Mouse (Mus musculus): ENCODE data around the gene Tmem132c. TPM values are rescaled to one million over a fixed set of nuclear protein-coding genes. Genes with fewer than 3 reads are reported as not detected.

The Tmem132c gene
- polyA plus RNA-seq, 1 experiment, result not detected

DNA sequence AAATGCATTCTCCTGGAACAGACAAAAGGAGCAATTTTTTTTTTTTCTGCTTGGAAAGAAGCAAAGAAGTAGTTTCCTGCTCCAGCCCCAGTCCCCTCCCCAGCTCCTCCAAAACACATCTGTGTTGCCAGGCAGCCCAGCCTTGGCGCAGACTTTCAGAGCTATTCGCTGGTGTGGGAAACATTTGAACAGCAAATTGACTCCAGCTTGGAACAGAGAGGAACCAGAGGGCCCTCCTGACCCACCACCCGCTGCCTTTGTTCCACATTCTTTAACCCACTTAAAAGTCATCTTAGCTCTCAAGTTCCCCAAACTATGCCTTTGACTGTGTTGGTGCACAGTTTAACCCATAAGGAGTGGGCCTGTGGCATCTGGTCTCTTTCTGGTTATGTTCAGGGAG, 128.9 kb downstream of the Tmem132c start:
- Histone ChIP-seq H3K4me3 (ENCODE audit: insufficient read depth, low read depth, low read length) (no peak overlapping the region), H3K4me1 (ENCODE audit: control insufficient read depth, insufficient read depth, low read length) (peaks cover 12% of the 10 kb centered on the region), H3K27ac (ENCODE audit: insufficient read depth, low read depth, low read length) (no peak overlapping the region)
- TF ChIP-seq POLR2A (IDR thresholded peaks at IDR 0.05; ENCODE audit: insufficient read depth, low read depth, low read length), result no peak
- no peak for TF ChIP-seq CTCF (IDR thresholded peaks at IDR 0.05; ENCODE audit: insufficient read depth, low read depth, low read length)
- WGBS, result 19% methylated on average over 3 of the region's 3 CpGs

GRCm38 (mm10) chr5:127374251-127374650, 132.6 kb downstream of the Tmem132c start:
- Histone ChIP-seq H3K27ac (ENCODE audit: insufficient read depth, low read depth, low read length) (no peak overlapping the region), H3K4me3 (ENCODE audit: insufficient read depth, low read depth, low read length) (no peak overlapping the region), H3K4me1 (ENCODE audit: control insufficient read depth, insufficient read depth, low read length) (peaks cover 13% of the 10 kb centered on the region)
- no peak for TF ChIP-seq CTCF (IDR thresholded peaks at IDR 0.05; ENCODE audit: insufficient read depth, low read depth, low read length)
- no peak for TF ChIP-seq POLR2A (IDR thresholded peaks at IDR 0.05; ENCODE audit: insufficient read depth, low read depth, low read length)
- WGBS, result 59% methylated on average over 9 of the region's 9 CpGs

GRCm38 (mm10) chr5:127375654-127376053, 134.0 kb downstream of the Tmem132c start:
- Histone ChIP-seq H3K4me1 (ENCODE audit: control insufficient read depth, insufficient read depth, low read length) (peaks cover 4% of the 10 kb centered on the region; the same call in 1 of the 2 replicates), H3K27ac (ENCODE audit: insufficient read depth, low read depth, low read length) (no peak overlapping the region), H3K4me3 (ENCODE audit: insufficient read depth, low read depth, low read length) (no peak overlapping the region)
- WGBS, result 79% methylated on average over 3 of the region's 3 CpGs
- TF ChIP-seq CTCF (IDR thresholded peaks at IDR 0.05; ENCODE audit: insufficient read depth, low read depth, low read length) (no peak), POLR2A (IDR thresholded peaks at IDR 0.05; ENCODE audit: insufficient read depth, low read depth, low read length) (no peak)

- no peak for TF ChIP-seq CTCF (IDR thresholded peaks at IDR 0.05; ENCODE audit: insufficient read depth, low read depth, low read length)
- no peak for TF ChIP-seq POLR2A (IDR thresholded peaks at IDR 0.05; ENCODE audit: insufficient read depth, low read depth, low read length)
- Histone ChIP-seq H3K27ac (ENCODE audit: insufficient read depth, low read depth, low read length) (no peak overlapping the region), H3K4me3 (ENCODE audit: insufficient read depth, low read depth, low read length) (no peak overlapping the region), H3K4me1 (ENCODE audit: control insufficient read depth, insufficient read depth, low read length) (peaks cover 4% of the 10 kb centered on the region; the same call in 1 of the 2 replicates)
- 67% methylated on average over 5 of the region's 5 CpGs for WGBS
These were observed 136.9 kb downstream of the Tmem132c start for GRCm38 (mm10) chr5:127378521-127378920.

GRCm38 (mm10) chr5:127379351-127379750, 137.7 kb downstream of the Tmem132c start:
- TF ChIP-seq CTCF (IDR thresholded peaks at IDR 0.05; ENCODE audit: insufficient read depth, low read depth, low read length) (no peak), POLR2A (IDR thresholded peaks at IDR 0.05; ENCODE audit: insufficient read depth, low read depth, low read length) (no peak)
- Histone ChIP-seq H3K4me3 (ENCODE audit: insufficient read depth, low read depth, low read length) (no peak overlapping the region), H3K27ac (ENCODE audit: insufficient read depth, low read depth, low read length) (no peak overlapping the region), H3K4me1 (ENCODE audit: control insufficient read depth, insufficient read depth, low read length) (peaks cover 4% of the 10 kb centered on the region; the same call in 1 of the 2 replicates)
- 73% methylated on average over 2 of the region's 2 CpGs for WGBS

DNA sequence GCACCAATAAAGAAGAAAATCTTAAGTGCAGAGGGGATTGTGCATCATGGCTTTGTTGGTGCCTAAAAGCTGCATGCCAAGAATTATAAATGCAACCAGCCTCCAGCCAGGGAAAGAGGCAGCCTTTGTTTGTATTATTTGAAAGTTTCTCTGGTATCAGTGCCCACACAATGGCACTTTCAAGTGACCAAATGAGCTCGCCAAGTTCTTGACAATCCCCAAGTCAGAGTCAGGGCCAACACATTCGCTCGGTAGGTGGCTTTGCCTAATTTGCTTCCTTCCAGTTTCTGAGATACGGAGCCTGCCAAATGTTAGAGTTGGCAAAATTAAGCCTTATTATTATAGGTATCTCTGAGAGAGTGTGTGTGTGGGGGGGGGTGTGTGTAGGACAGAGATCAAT, 139.6 kb downstream of the Tmem132c start:
- Histone ChIP-seq H3K27ac (ENCODE audit: insufficient read depth, low read depth, low read length) (no peak overlapping the region), H3K4me3 (ENCODE audit: insufficient read depth, low read depth, low read length) (no peak overlapping the region), H3K4me1 (ENCODE audit: control insufficient read depth, insufficient read depth, low read length) (no peaks in the 10 kb centered on the region)
- TF ChIP-seq CTCF (IDR thresholded peaks at IDR 0.05; ENCODE audit: insufficient read depth, low read depth, low read length), result no peak
- 70% methylated on average over 4 of the region's 4 CpGs for WGBS

- no peak overlapping the region for H3K27ac ChIP-seq (ENCODE audit: insufficient read depth, low read depth, low read length)
- 79% methylated on average over 5 of the region's 5 CpGs for WGBS
- no peaks in the 10 kb centered on the region for H3K4me1 ChIP-seq (ENCODE audit: control insufficient read depth, insufficient read depth, low read length)
- no peak overlapping the region for H3K4me3 ChIP-seq (ENCODE audit: insufficient read depth, low read depth, low read length)
- TF ChIP-seq CTCF (IDR thresholded peaks at IDR 0.05; ENCODE audit: insufficient read depth, low read depth, low read length) (no peak), POLR2A (IDR thresholded peaks at IDR 0.05; ENCODE audit: insufficient read depth, low read depth, low read length) (no peak)
These were observed 141.0 kb downstream of the Tmem132c start for GRCm38 (mm10) chr5:127382571-127382970.

DNA sequence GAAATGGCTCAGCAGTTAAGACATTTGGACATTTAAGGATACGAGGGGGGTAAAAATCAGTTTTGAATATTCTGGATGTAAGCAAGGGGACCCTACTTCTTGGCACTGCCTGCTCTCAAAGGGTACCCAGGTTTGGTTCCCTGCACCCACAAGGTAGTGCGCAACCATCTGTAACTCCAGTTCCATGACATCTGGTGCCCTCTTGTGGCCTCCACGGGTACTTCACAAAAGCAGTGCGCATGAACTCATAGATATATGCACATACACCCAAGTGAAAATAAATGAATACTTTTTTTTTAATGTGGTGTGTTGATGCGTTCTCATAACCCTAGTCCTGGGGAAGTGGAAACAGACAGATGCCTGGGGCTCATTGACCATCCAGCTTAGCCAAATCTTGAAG, 149.6 kb downstream of the Tmem132c start:
- WGBS, result 96% methylated on average over 5 of the region's 5 CpGs

GRCm38 (mm10) chr5:127396889-127397288, 155.3 kb downstream of the Tmem132c start:
- WGBS, result 83% methylated on average over 9 of the region's 9 CpGs
- TF ChIP-seq POLR2A (IDR thresholded peaks at IDR 0.05; ENCODE audit: insufficient read depth, low read depth, low read length) (no peak), CTCF (IDR thresholded peaks at IDR 0.05; ENCODE audit: insufficient read depth, low read depth, low read length) (no peak)

More for the DNA sequence above, 149.6 kb downstream of the Tmem132c start:
- TF ChIP-seq CTCF (IDR thresholded peaks at IDR 0.05; ENCODE audit: insufficient read depth, low read depth, low read length) (no peak), POLR2A (IDR thresholded peaks at IDR 0.05; ENCODE audit: insufficient read depth, low read depth, low read length) (no peak)
- Histone ChIP-seq H3K4me3 (ENCODE audit: insufficient read depth, low read depth, low read length) (no peak overlapping the region), H3K4me1 (ENCODE audit: control insufficient read depth, insufficient read depth, low read length) (no peaks in the 10 kb centered on the region), H3K27ac (ENCODE audit: insufficient read depth, low read depth, low read length) (no peak overlapping the region)

DNA sequence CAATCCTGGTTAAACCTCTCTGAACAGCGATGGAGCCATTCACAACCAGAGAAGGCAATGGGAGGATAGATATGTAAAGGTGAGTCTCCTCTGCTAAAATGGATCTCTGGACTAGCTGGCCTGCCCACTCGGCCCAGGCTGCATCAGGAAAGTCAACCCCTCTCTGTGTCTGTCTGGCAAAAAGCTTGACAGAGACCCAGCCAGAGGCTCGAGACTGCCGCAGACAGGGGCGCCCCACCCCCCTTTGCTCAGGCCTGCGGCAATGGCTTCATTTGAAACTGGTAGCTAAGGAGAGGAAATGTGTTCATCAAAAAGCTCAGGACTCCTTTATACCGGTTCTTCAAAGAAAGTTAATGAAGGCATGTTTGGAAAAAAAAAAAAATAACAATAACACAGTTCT, 156.4 kb downstream of the Tmem132c start:
- 30% methylated on average over 7 of the region's 7 CpGs for WGBS
- H3K27ac ChIP-seq (ENCODE audit: insufficient read depth, low read depth, low read length), result no peak overlapping the region
- 0 out of 2 replicates have a peak, but pooled peaks cover 2% of the 10 kb centered on the region for H3K4me1 ChIP-seq (ENCODE audit: control insufficient read depth, insufficient read depth, low read length)
- TF ChIP-seq POLR2A (IDR thresholded peaks at IDR 0.05; ENCODE audit: insufficient read depth, low read depth, low read length), result no peak
- no peak for TF ChIP-seq CTCF (IDR thresholded peaks at IDR 0.05; ENCODE audit: insufficient read depth, low read depth, low read length)
- H3K4me3 ChIP-seq (ENCODE audit: insufficient read depth, low read depth, low read length), result no peak overlapping the region

More at GRCm38 (mm10) chr5:127396889-127397288, 155.3 kb downstream of the Tmem132c start:
- no peak overlapping the region for H3K27ac ChIP-seq (ENCODE audit: insufficient read depth, low read depth, low read length)
- 0 out of 2 replicates have a peak, but pooled peaks cover 2% of the 10 kb centered on the region for H3K4me1 ChIP-seq (ENCODE audit: control insufficient read depth, insufficient read depth, low read length)
- no peak overlapping the region for H3K4me3 ChIP-seq (ENCODE audit: insufficient read depth, low read depth, low read length)

Data from olfactory bulb, adult 2 months (tissue).